Mouse (Mus musculus) heart, embryonic 16.5 days (tissue): ENCODE measurements around the gene Chrm4. TPM values are rescaled to one million over a fixed set of nuclear protein-coding genes. Genes with fewer than 3 reads are reported as not detected.

Experiments
- ATAC-seq: fragments of 200-750 bp; cut with Nextera tagmentation; replicated peaks from 2 replicates; pipeline ENCODE4 v1.8.0; 2017; ENCODE audit warnings: moderate number of reproducible peaks; ENCODE audit not compliant: insufficient read depth, low FRiP score; ENCODE audit errors: extremely low read depth
- H3K27ac ChIP-seq: fragments of 300-500 bp; sonication (generic); 2 replicates; pipeline ENCODE4 v1.5.1; 2014; ENCODE audit warnings: mild to moderate bottlenecking, low read length, control low read depth, moderate library complexity
- H3K27me3 ChIP-seq: fragments of 300-500 bp; sonication (generic); 2 replicates; pipeline ENCODE4 v1.6.1; 2014; ENCODE audit warnings: low read length, mixed read lengths; ENCODE audit not compliant: control insufficient read depth, insufficient read depth
- H3K36me3 ChIP-seq: fragments of 300-500 bp; sonication (generic); 2 replicates; pipeline ENCODE4 v1.6.1; 2014; ENCODE audit not compliant: control insufficient read depth, insufficient read depth
- H3K4me1 ChIP-seq: fragments of 300-500 bp; sonication (generic); 2 replicates; pipeline ENCODE4 v1.6.1; 2014; ENCODE audit warnings: low read length, mixed read lengths; ENCODE audit not compliant: control insufficient read depth, insufficient read depth
- H3K4me2 ChIP-seq: fragments of 300-500 bp; sonication (generic); 2 replicates; pipeline ENCODE4 v1.6.1; 2014; ENCODE audit warnings: low read depth, mild to moderate bottlenecking, control low read depth, low read length
- H3K4me3 ChIP-seq: fragments of 300-500 bp; sonication (generic); 2 replicates; pipeline ENCODE4 v1.5.1; 2014; ENCODE audit warnings: mild to moderate bottlenecking, control low read depth, low read length
- H3K9ac ChIP-seq: fragments of 300-500 bp; sonication (generic); 2 replicates; pipeline ENCODE4 v1.6.1; 2014; ENCODE audit warnings: low read length, control low read depth
- H3K9me3 ChIP-seq: fragments of 300-500 bp; sonication (generic); replicated peaks from 2 replicates; pipeline ENCODE4 v1.6.1; 2016; ENCODE audit warnings: low read length; ENCODE audit not compliant: control insufficient read depth
- WGBS: fragments of 180-500 bp; shearing (Covaris S2); extraction: QIAGEN DNeasy Blood & Tissue Kit; methylation state at CpG from one replicate; pipeline ENCODE4 v1.1.7; 2014; 5-methylcytosine and 5-hydroxymethylcytosine counted together
- polyA plus RNA-seq: library from polyadenylated mRNA; unstranded; fragments of >200 nt; fragmentation: Nextera tagmentation; extraction: Ambion mirVana; gene quantifications from 2 replicates; pipeline ENCODE4 v1.2.1, GENCODE M21; 2015

The Chrm4 gene
- polyA plus RNA-seq, 1 experiment from 2014 or later, result not detected

GRCm38 (mm10) chr2:91957096-91957495 is 30.0 kb downstream of the Chrm4 start:
- Histone ChIP-seq H3K9ac (peak overlapping the region; percentile 43; the same call in 1 of the 2 replicates), H3K4me1 (peaks cover 76% of the 10 kb centered on the region), H3K9me3 (no peaks in the 10 kb centered on the region), H3K4me3 (0 out of 2 replicates have a peak overlapping the region, but pooled peaks have one; percentile 4), H3K4me2 (peak overlapping the region; percentile 40), H3K27ac (peak overlapping the region; percentile 81), H3K27me3 (no peaks in the 10 kb centered on the region), H3K36me3 (no peaks in the 10 kb centered on the region)
- peak; percentile 81 for ATAC-seq
- 10% methylated on average over 4 of the region's 4 CpGs for WGBS

- Histone ChIP-seq H3K4me1 (peaks cover 83% of the 10 kb centered on the region), H3K27ac (peak overlapping the region; percentile 81), H3K4me2 (no peak overlapping the region), H3K9ac (peak overlapping the region; percentile 38; the same call in 1 of the 2 replicates), H3K9me3 (no peaks in the 10 kb centered on the region), H3K36me3 (no peaks in the 10 kb centered on the region), H3K4me3 (no peak overlapping the region), H3K27me3 (no peaks in the 10 kb centered on the region)
- no peak for ATAC-seq
- 69% methylated on average over 8 of the region's 8 CpGs for WGBS
Observed at GRCm38 (mm10) chr2:91958049-91958448, 31.0 kb downstream of the Chrm4 start.

- Histone ChIP-seq H3K36me3 (no peaks in the 10 kb centered on the region), H3K4me2 (no peak overlapping the region), H3K9me3 (no peaks in the 10 kb centered on the region), H3K4me3 (no peak overlapping the region), H3K27ac (0 out of 2 replicates have a peak overlapping the region, but pooled peaks have one; percentile 44), H3K4me1 (peaks cover 76% of the 10 kb centered on the region), H3K27me3 (no peaks in the 10 kb centered on the region), H3K9ac (peak overlapping the region; percentile 23; the same call in 1 of the 2 replicates)
- ATAC-seq, result no peak
- 42% methylated on average over 10 of the region's 10 CpGs for WGBS
Observed at GRCm38 (mm10) chr2:91958701-91959457, 31.8 kb downstream of the Chrm4 start.

DNA sequence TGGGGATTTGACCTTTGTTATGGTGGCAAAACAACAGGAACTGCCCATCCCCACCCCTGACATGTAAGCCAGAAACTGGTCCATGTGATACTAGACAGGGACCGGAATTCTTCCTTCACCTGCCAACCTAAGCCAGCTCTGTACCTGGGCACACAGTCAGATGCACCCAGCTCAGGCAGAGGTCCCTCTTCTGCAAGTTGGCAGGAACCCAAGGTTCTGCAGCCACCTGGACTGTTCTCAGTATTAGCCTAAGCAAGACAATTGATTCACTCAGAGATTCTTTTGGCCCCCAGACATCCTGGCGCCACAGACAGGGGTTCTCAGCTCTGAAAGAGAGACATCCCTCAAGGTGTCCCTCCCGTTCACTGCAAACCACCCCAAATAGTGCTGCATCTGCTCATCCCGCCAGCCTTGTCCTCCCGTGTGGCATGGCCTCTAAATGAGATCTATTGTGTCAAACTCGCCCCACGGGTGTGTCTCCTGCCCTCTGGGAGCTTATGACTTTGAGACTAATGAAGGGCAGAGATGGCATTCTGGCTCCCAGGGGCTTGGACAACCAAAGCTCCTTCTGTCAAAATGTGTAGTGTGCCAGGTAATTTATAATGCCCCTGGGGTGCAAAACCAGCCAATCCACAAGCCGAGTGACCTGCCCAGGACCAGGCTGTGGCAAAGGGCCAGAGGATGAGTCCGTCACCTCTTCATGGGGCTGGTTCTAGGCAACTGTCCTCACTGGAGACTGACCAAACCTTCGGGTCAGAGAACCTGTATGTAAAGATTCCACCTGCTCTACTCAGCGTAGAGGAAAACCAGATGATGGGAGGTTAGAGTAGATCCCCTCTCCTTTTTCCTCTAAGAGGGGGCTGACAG is 32.7 kb downstream of the Chrm4 start:
- ATAC-seq, result no peak
- peaks cover 73% of the 10 kb centered on the region for H3K4me1 ChIP-seq
- no peaks in the 10 kb centered on the region for H3K36me3 ChIP-seq
- no peaks in the 10 kb centered on the region for H3K9me3 ChIP-seq
- peak overlapping the region; percentile 8; the same call in 1 of the 2 replicates for H3K9ac ChIP-seq
- H3K4me3 ChIP-seq, result no peak overlapping the region
- H3K27ac ChIP-seq, result no peak overlapping the region
- H3K27me3 ChIP-seq, result no peaks in the 10 kb centered on the region
- H3K4me2 ChIP-seq, result no peak overlapping the region
- 78% methylated on average over 11 of the region's 11 CpGs for WGBS

GRCm38 (mm10) chr2:91960459-91960858 is 33.4 kb downstream of the Chrm4 start:
- ATAC-seq, result no peak
- Histone ChIP-seq H3K4me3 (no peak overlapping the region), H3K4me1 (peaks cover 68% of the 10 kb centered on the region), H3K9me3 (no peaks in the 10 kb centered on the region), H3K9ac (no peak overlapping the region), H3K4me2 (no peak overlapping the region), H3K27me3 (no peaks in the 10 kb centered on the region), H3K27ac (no peak overlapping the region), H3K36me3 (no peaks in the 10 kb centered on the region)
- 93% methylated on average over 5 of the region's 5 CpGs for WGBS

DNA sequence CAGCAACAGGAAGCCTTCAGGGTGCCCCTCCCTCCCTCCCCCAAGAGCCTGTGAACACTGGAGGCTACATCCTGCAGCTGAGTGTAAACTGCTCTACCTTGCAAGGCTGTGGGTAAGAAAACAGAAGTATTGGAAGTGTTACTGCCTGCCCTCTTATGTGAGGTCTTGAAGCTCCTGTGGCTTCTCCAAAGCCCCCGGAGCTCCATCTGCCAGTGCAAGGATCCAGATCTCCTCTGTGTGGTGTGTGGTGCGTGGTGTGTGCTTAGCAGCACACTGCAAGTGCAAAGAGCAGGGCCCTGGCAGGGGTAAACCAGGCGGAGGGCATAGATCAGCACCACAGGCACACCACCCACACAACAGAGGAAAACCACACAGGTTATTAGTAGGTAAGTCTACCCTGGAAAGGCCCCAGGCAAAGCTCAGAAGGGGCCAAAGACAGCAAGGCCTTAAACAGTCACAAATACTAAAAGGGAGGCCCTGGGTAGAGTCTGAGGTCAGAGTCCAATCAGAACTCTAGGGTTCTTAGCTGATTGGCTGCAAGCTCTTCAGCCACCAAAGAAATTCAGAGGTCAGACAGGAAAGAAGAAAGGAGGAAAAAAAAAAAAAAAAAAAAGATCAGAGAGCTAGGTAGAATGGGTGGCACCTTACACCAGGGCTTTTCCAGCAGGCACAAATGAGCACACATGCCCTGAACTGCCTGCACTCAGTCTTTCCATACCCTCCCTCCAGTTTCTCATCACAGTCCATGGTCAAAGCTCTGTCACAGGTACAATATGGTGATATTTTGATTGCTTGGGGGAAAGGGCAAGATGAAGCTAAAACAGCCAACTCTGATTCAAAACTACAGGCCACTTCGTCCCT is 35.1 kb downstream of the Chrm4 start:
- peak overlapping the region; percentile 76 for H3K4me2 ChIP-seq
- ATAC-seq, result no peak
- 51% methylated on average over 4 of the region's 4 CpGs for WGBS
- no peaks in the 10 kb centered on the region for H3K36me3 ChIP-seq
- H3K4me3 ChIP-seq, result peak overlapping the region; percentile 78
- peak overlapping the region; percentile 89 for H3K9ac ChIP-seq
- no peaks in the 10 kb centered on the region for H3K9me3 ChIP-seq
- no peaks in the 10 kb centered on the region for H3K27me3 ChIP-seq
- H3K4me1 ChIP-seq, result peaks cover 58% of the 10 kb centered on the region
- peak overlapping the region; percentile 71 for H3K27ac ChIP-seq

DNA sequence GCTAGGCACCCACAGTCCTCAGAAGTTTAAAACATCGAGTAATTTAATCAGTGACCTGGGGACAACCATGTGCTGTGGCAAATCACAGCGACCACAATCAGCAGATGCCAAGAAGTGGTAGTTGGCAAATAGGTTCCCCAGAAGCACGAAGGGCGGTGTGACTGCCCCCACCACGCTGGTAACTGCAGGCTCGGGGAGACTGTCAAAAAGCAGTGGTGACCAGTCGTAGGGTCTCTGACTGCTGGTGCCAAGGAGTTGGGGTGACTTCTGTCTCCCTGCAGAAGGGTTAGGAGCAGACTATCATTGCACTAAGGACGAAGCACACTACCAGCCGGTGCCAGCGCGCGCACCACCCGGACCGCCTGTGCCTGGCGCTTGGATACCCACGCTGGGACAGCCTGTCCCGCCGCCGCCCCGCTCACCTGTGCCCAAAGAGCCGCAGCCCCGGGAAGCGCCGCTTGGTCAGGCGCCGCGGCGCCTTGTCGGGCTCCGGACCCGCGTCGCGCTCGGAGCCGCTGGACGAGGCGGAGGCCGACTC is 35.9 kb downstream of the Chrm4 start:
- H3K27ac ChIP-seq, result peak overlapping the region; percentile 79
- H3K4me1 ChIP-seq, result peaks cover 50% of the 10 kb centered on the region
- ATAC-seq, result no peak; the same call in 1 of the 2 replicates
- WGBS, result under 1% methylated on average over 39 of the region's 39 CpGs
- H3K9me3 ChIP-seq, result no peaks in the 10 kb centered on the region
- H3K4me3 ChIP-seq, result peak overlapping the region; percentile 78
- no peaks in the 10 kb centered on the region for H3K27me3 ChIP-seq
- no peaks in the 10 kb centered on the region for H3K36me3 ChIP-seq
- H3K9ac ChIP-seq, result peak overlapping the region; percentile 89
- H3K4me2 ChIP-seq, result peak overlapping the region; percentile 76

DNA sequence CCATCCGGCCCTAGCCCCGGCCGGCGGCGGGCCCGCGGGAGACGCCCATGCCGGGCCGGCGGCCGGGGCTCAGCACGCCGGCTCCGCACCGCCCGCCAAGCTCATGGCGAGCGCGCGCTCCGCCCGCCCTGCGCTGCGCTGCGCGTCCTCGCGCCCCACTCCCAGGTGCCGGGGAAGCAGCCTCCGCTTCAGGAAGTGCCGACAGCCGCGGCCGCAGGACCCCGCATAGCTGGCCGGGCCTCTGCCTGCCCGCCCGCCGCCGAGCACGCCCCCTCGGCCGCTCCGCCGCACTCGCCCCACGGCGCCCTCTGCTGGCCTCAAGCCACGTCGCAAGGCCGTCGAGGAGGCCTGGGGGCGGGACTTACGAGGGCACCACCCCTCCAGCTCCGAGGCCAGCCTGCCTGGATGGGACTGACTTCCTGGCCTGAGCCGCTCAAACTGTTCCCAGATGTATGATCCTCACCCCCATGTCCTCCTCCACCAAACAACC is 36.4 kb downstream of the Chrm4 start:
- H3K9me3 ChIP-seq, result no peaks in the 10 kb centered on the region
- H3K27ac ChIP-seq, result peak overlapping the region; percentile 88
- peaks cover 46% of the 10 kb centered on the region for H3K4me1 ChIP-seq
- no peaks in the 10 kb centered on the region for H3K36me3 ChIP-seq
- H3K4me3 ChIP-seq, result peak overlapping the region; percentile 78
- WGBS, result under 1% methylated on average over 56 of the region's 57 CpGs
- peak overlapping the region; percentile 89 for H3K9ac ChIP-seq
- peak overlapping the region; percentile 76 for H3K4me2 ChIP-seq
- no peaks in the 10 kb centered on the region for H3K27me3 ChIP-seq
- ATAC-seq, result peak; percentile 90
